Mouse (Mus musculus): Measurements from ENCODE around the gene Gipc1. TPM values are rescaled to one million over a fixed set of nuclear protein-coding genes. Genes with fewer than 3 reads are reported as not detected.

Gene Gipc1
- polyA plus RNA-seq, 2 experiments, result 102 to 134 TPM

- ATAC-seq (ENCODE audit: low FRiP score, low read depth), result no peak
Observed at GRCm38 (mm10) chr8:83611921-83612320, 40.6 kb upstream of the Gipc1 start.

GRCm38 (mm10) chr8:83613695-83614094 lies 38.8 kb upstream of the Gipc1 start:
- Histone ChIP-seq H3K4me2 (replicated peaks; ENCODE audit: low read depth, low read length, severe bottlenecking) (no peak overlapping the region), H3K9me3 (ENCODE audit: control insufficient read depth, low read length) (no peaks in the 10 kb centered on the region), H3K36me3 (ENCODE audit: control insufficient read depth, insufficient read depth, low read length) (peaks cover 39% of the 10 kb centered on the region), H3K9ac (ENCODE audit: low read depth, low read length, severe bottlenecking) (no peak overlapping the region), H3K4me1 (ENCODE audit: control insufficient read depth, insufficient read depth, low read length) (peaks cover 5% of the 10 kb centered on the region), H3K27ac (replicated peaks; ENCODE audit: low read depth, low read length) (no peak overlapping the region), H3K4me3 (replicated peaks; ENCODE audit: low read length) (no peak overlapping the region), H3K27me3 (ENCODE audit: control insufficient read depth, insufficient read depth, low read length) (no peaks in the 10 kb centered on the region)
- no peak for TF ChIP-seq POLR2A (IDR thresholded peaks at IDR 0.05; ENCODE audit: borderline replicate concordance, extremely low read depth, insufficient read depth, insufficient read length)
- no peak for ATAC-seq (ENCODE audit: low FRiP score, low read depth)
- 96% methylated on average over 4 of the region's 4 CpGs for WGBS
- DNase-seq (ENCODE audit: low spot score), result no peak

More at GRCm38 (mm10) chr8:83611921-83612320, 40.6 kb upstream of the Gipc1 start:
- peaks cover 10% of the 10 kb centered on the region for H3K4me1 ChIP-seq (ENCODE audit: control insufficient read depth, insufficient read depth, low read length)
- H3K36me3 ChIP-seq (ENCODE audit: control insufficient read depth, insufficient read depth, low read length), result peaks cover 39% of the 10 kb centered on the region
- H3K9me3 ChIP-seq (ENCODE audit: control insufficient read depth, low read length), result no peaks in the 10 kb centered on the region
- 96% methylated on average over 4 of the region's 4 CpGs for WGBS
- no peak overlapping the region for H3K4me2 ChIP-seq (replicated peaks; ENCODE audit: low read depth, low read length, severe bottlenecking)
- DNase-seq (ENCODE audit: low spot score), result no peak
- H3K27me3 ChIP-seq (ENCODE audit: control insufficient read depth, insufficient read depth, low read length), result no peaks in the 10 kb centered on the region
- no peak for TF ChIP-seq POLR2A (IDR thresholded peaks at IDR 0.05; ENCODE audit: borderline replicate concordance, extremely low read depth, insufficient read depth, insufficient read length)
- no peak overlapping the region for H3K4me3 ChIP-seq (replicated peaks; ENCODE audit: low read length)
- no peak overlapping the region for H3K9ac ChIP-seq (ENCODE audit: low read depth, low read length, severe bottlenecking)
- no peak overlapping the region for H3K27ac ChIP-seq (replicated peaks; ENCODE audit: low read depth, low read length)

- Histone ChIP-seq H3K27me3 (ENCODE audit: control insufficient read depth, insufficient read depth, low read length) (no peaks in the 10 kb centered on the region), H3K36me3 (ENCODE audit: control insufficient read depth, insufficient read depth, low read length) (peaks cover 18% of the 10 kb centered on the region), H3K9ac (ENCODE audit: low read depth, low read length, severe bottlenecking) (no peak overlapping the region), H3K4me1 (ENCODE audit: control insufficient read depth, insufficient read depth, low read length) (no peaks in the 10 kb centered on the region), H3K4me2 (replicated peaks; ENCODE audit: low read depth, low read length, severe bottlenecking) (no peak overlapping the region), H3K9me3 (ENCODE audit: control insufficient read depth, low read length) (no peaks in the 10 kb centered on the region), H3K27ac (replicated peaks; ENCODE audit: low read depth, low read length) (no peak overlapping the region), H3K4me3 (replicated peaks; ENCODE audit: low read length) (no peak overlapping the region)
- no peak for TF ChIP-seq POLR2A (IDR thresholded peaks at IDR 0.05; ENCODE audit: borderline replicate concordance, extremely low read depth, insufficient read depth, insufficient read length)
- DNase-seq (ENCODE audit: low spot score) (no peak), ATAC-seq (ENCODE audit: low FRiP score, low read depth) (no peak)
Observed at GRCm38 (mm10) chr8:83616625-83617024, 35.9 kb upstream of the Gipc1 start.

GRCm38 (mm10) chr8:83617111-83617510 lies 35.4 kb upstream of the Gipc1 start:
- no peak for ATAC-seq (ENCODE audit: low FRiP score, low read depth)
- H3K27me3 ChIP-seq (ENCODE audit: control insufficient read depth, insufficient read depth, low read length), result no peaks in the 10 kb centered on the region
- no peak for DNase-seq (ENCODE audit: low spot score)
- H3K36me3 ChIP-seq (ENCODE audit: control insufficient read depth, insufficient read depth, low read length), result peaks cover 13% of the 10 kb centered on the region
- no peak overlapping the region for H3K4me3 ChIP-seq (replicated peaks; ENCODE audit: low read length)
- H3K9ac ChIP-seq (ENCODE audit: low read depth, low read length, severe bottlenecking), result no peak overlapping the region
- H3K4me1 ChIP-seq (ENCODE audit: control insufficient read depth, insufficient read depth, low read length), result no peaks in the 10 kb centered on the region
- H3K9me3 ChIP-seq (ENCODE audit: control insufficient read depth, low read length), result no peaks in the 10 kb centered on the region
- 90% methylated on average over 2 of the region's 2 CpGs for WGBS
- no peak overlapping the region for H3K27ac ChIP-seq (replicated peaks; ENCODE audit: low read depth, low read length)
- no peak overlapping the region for H3K4me2 ChIP-seq (replicated peaks; ENCODE audit: low read depth, low read length, severe bottlenecking)
- no peak for TF ChIP-seq POLR2A (IDR thresholded peaks at IDR 0.05; ENCODE audit: borderline replicate concordance, extremely low read depth, insufficient read depth, insufficient read length)

- WGBS, result 90% methylated on average over 2 of the region's 2 CpGs
- TF ChIP-seq POLR2A (IDR thresholded peaks at IDR 0.05; ENCODE audit: borderline replicate concordance, extremely low read depth, insufficient read depth, insufficient read length), result no peak
Observed at GRCm38 (mm10) chr8:83618566-83618965, 33.9 kb upstream of the Gipc1 start.

More at GRCm38 (mm10) chr8:83618566-83618965, 33.9 kb upstream of the Gipc1 start:
- DNase-seq (ENCODE audit: low spot score), result no peak
- Histone ChIP-seq H3K27me3 (ENCODE audit: control insufficient read depth, insufficient read depth, low read length) (no peaks in the 10 kb centered on the region), H3K4me3 (replicated peaks; ENCODE audit: low read length) (no peak overlapping the region), H3K4me1 (ENCODE audit: control insufficient read depth, insufficient read depth, low read length) (no peaks in the 10 kb centered on the region), H3K4me2 (replicated peaks; ENCODE audit: low read depth, low read length, severe bottlenecking) (no peak overlapping the region), H3K9ac (ENCODE audit: low read depth, low read length, severe bottlenecking) (no peak overlapping the region), H3K27ac (replicated peaks; ENCODE audit: low read depth, low read length) (no peak overlapping the region), H3K36me3 (ENCODE audit: control insufficient read depth, insufficient read depth, low read length) (no peaks in the 10 kb centered on the region; the same call in 1 of the 2 replicates), H3K9me3 (ENCODE audit: control insufficient read depth, low read length) (no peaks in the 10 kb centered on the region)
- no peak for ATAC-seq (ENCODE audit: low FRiP score, low read depth)
